Mouse (Mus musculus): ENCODE data around the gene Nek7.

DNA sequence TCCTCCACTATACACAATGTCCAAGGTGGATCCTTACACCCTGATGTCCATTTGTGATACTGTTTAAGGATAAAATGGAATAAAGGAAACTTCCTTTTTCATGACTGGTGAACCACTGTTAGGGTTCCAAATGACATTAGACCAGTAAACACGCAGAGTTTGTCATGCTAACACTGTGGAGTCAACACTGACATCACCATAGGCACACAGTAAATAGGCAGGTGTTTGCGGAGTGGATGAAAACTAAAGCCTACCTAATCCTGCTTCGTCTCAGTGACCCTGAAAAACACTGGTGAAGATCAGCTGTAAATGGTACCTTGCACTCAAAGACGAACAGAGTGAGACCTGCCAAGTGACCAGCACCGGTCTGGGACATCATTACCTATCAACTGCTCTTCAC lies 26.0 kb downstream of the Nek7 start:
- no peak for TF ChIP-seq CTCF (IDR thresholded peaks at IDR 0.05; ENCODE audit: extremely low read depth, insufficient read depth, low read length)
- no peak for TF ChIP-seq POLR2A (IDR thresholded peaks at IDR 0.05; ENCODE audit: extremely low read depth, insufficient read depth, low read length)

Measured in cortical plate, adult 2 months (tissue).